Comparison of ENCODE assay signal across 15 mouse cellular contexts in the genomic region with DNA sequence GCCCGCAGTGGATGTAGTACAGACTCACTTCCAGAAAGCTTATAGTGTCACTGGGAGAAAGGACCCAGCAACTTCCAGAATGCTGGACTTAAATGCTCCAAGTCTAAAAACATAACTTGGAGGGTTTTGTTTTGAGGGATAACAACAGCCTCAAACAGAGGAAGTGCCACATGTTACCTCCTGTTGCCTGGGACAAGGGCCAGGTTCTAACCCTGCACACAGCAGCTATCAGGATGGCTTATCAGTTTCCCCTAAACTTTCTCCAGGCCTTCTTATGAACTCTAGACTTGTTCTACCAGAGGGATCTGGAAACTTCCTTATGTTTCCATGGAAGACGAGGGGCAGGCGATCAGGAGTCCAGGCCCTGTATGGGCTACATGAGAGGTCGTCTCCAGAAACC.
DNase-seq lines count a peak whose midpoint lies in the region; ATAC-seq and TF ChIP-seq lines count a peak whose summit lies in the region.
"Had no signal": no experiment of that assay in that cellular context is flagged by ENCODE, and none has a peak within 500 bp of the region (broad histone marks: within the 10 kb centered on the region; RNA-seq: fewer than 3 reads in every experiment).

No protein-coding gene starts in this region.

- peaks cover 28% of the 10 kb centered on the region for H3K79me2 ChIP-seq in liver, adult 2 months (ENCODE audit: control insufficient read depth, insufficient read depth, low read length)

- no peak for TF ChIP-seq POLR2A in liver, adult 2 months (IDR thresholded peaks at IDR 0.05; ENCODE audit: extremely low read depth, insufficient read depth, low read length)
- no peak for TF ChIP-seq POLR2A in cortical plate, adult 2 months (IDR thresholded peaks at IDR 0.05; ENCODE audit: extremely low read depth, insufficient read depth, low read length)

- H3K9me3 ChIP-seq in forebrain, embryonic 10.5 days: peaks cover 8% of the 10 kb centered on the region; the same call in 1 of the 2 replicates
- H3K9me3 ChIP-seq in forebrain, embryonic 12.5 days: 0 out of 2 replicates have a peak, but pooled peaks cover 5% of the 10 kb centered on the region
- no peaks in the 10 kb centered on the region for H3K9me3 ChIP-seq in heart, embryonic 15.5 days (replicated peaks)
- no peaks in the 10 kb centered on the region for H3K9me3 ChIP-seq in liver, embryonic 12.5 days (replicated peaks)
- H3K9me3 ChIP-seq: embryonic facial prominence, embryonic 15.5 days; neural tube, embryonic 13.5 days; stomach, embryonic 15.5 days had no signal

- no peak for TF ChIP-seq CTCF in liver, adult 2 months (IDR thresholded peaks at IDR 0.05; ENCODE audit: low read depth, low read length)
- no peak for TF ChIP-seq CTCF in cortical plate, adult 2 months (IDR thresholded peaks at IDR 0.05; ENCODE audit: extremely low read depth, insufficient read depth, low read length)

- peaks cover 50% of the 10 kb centered on the region for H3K4me1 ChIP-seq in forebrain, embryonic 10.5 days
- peaks cover 42% of the 10 kb centered on the region for H3K4me1 ChIP-seq in forebrain, embryonic 12.5 days
- peaks cover 38% of the 10 kb centered on the region for H3K4me1 ChIP-seq in heart, embryonic 15.5 days (replicated peaks)
- peaks cover 47% of the 10 kb centered on the region for H3K4me1 ChIP-seq in liver, adult 2 months (ENCODE audit: control insufficient read depth, insufficient read depth, low read length)
- H3K4me1 ChIP-seq in liver, embryonic 12.5 days: peaks cover 46% of the 10 kb centered on the region
- peaks cover 36% of the 10 kb centered on the region for H3K4me1 ChIP-seq in cortical plate, adult 2 months (ENCODE audit: control insufficient read depth, insufficient read depth, low read length)

- 95% methylated on average over 4 of the region's 4 CpGs for WGBS in forebrain, embryonic 10.5 days
- 94% methylated on average over 4 of the region's 4 CpGs for WGBS in forebrain, embryonic 12.5 days
- 69% methylated on average over 4 of the region's 4 CpGs for WGBS in heart, embryonic 15.5 days
- 73% methylated on average over 4 of the region's 4 CpGs for WGBS in liver, adult 2 months
- 81% methylated on average over 4 of the region's 4 CpGs for WGBS in liver, embryonic 12.5 days (ENCODE audit: insufficient replicate concordance)

- H3K27ac ChIP-seq in forebrain, embryonic 10.5 days: 0 out of 2 replicates have a peak overlapping the region, but pooled peaks have one; percentile 25
- no peak overlapping the region for H3K27ac ChIP-seq in forebrain, embryonic 12.5 days
- peak overlapping the region; percentile 55 for H3K27ac ChIP-seq in heart, embryonic 15.5 days
- peak overlapping the region; percentile 27 for H3K27ac ChIP-seq in liver, adult 2 months (replicated peaks; ENCODE audit: insufficient read depth, low read depth, low read length)
- no peak overlapping the region for H3K27ac ChIP-seq in liver, embryonic 12.5 days
- H3K27ac ChIP-seq in cortical plate, adult 2 months (ENCODE audit: insufficient read depth, low read length): peak overlapping the region; percentile 78
- H3K27ac ChIP-seq: embryonic facial prominence, embryonic 15.5 days; neural tube, embryonic 13.5 days had no signal

- peaks cover 10% of the 10 kb centered on the region for H3K36me3 ChIP-seq in forebrain, embryonic 10.5 days (replicated peaks)
- peaks cover 6% of the 10 kb centered on the region; the same call in 1 of the 2 replicates for H3K36me3 ChIP-seq in forebrain, embryonic 12.5 days (replicated peaks)
- no peaks in the 10 kb centered on the region for H3K36me3 ChIP-seq in heart, embryonic 15.5 days
- no peaks in the 10 kb centered on the region for H3K36me3 ChIP-seq in liver, adult 2 months (ENCODE audit: control insufficient read depth, insufficient read depth, low read length)
- 0 out of 2 replicates have a peak, but pooled peaks cover 5% of the 10 kb centered on the region for H3K36me3 ChIP-seq in liver, embryonic 12.5 days
- H3K36me3 ChIP-seq: embryonic facial prominence, embryonic 15.5 days; stomach, embryonic 15.5 days had no signal

- ATAC-seq in forebrain, embryonic 12.5 days (ENCODE audit: low FRiP score): no peak
- no peak for ATAC-seq in heart, embryonic 15.5 days (replicated peaks; ENCODE audit: insufficient number of reproducible peaks, insufficient read depth, low FRiP score, low read depth)
- no peak for ATAC-seq in liver, embryonic 12.5 days

- no peak overlapping the region for H3K9ac ChIP-seq in forebrain, embryonic 12.5 days
- H3K9ac ChIP-seq in heart, embryonic 15.5 days: no peak overlapping the region
- H3K9ac ChIP-seq in liver, adult 2 months (ENCODE audit: low read depth, low read length): no peak overlapping the region; the same call in 1 of the 2 replicates
- H3K9ac ChIP-seq in liver, embryonic 12.5 days: no peak overlapping the region
- H3K9ac ChIP-seq: embryonic facial prominence, embryonic 15.5 days; forebrain, postnatal 0 days; neural tube, embryonic 13.5 days; stomach, embryonic 15.5 days had no signal

- no peak for DNase-seq in forebrain, embryonic 10.5 days (ENCODE audit: extremely low spot score, low spot score)
- DNase-seq in heart, postnatal 14 days: no peak
- no peak for DNase-seq in liver, adult 2 months (ENCODE audit: extremely low read depth, low read depth, low spot score)
- no peak for DNase-seq in right cerebral cortex, postnatal 36 days (ENCODE audit: low spot score in 2 of 2)
- DNase-seq: cerebellum, adult 18-20 months; lung, adult 2 months; thymus, postnatal 14 days had no signal

- no peak overlapping the region for H3K4me3 ChIP-seq in forebrain, embryonic 10.5 days
- H3K4me3 ChIP-seq in forebrain, embryonic 12.5 days (replicated peaks): no peak overlapping the region
- no peak overlapping the region for H3K4me3 ChIP-seq in heart, embryonic 15.5 days
- H3K4me3 ChIP-seq in liver, adult 2 months (ENCODE audit: insufficient read depth, low read depth, low read length): no peak overlapping the region
- H3K4me3 ChIP-seq in liver, embryonic 12.5 days: no peak overlapping the region
- no peak overlapping the region for H3K4me3 ChIP-seq in cortical plate, adult 2 months (ENCODE audit: insufficient read depth, low read length)
- H3K4me3 ChIP-seq: embryonic facial prominence, embryonic 15.5 days; neural tube, embryonic 13.5 days; stomach, embryonic 15.5 days had no signal

- no peak overlapping the region for H3K4me2 ChIP-seq in forebrain, embryonic 12.5 days
- H3K4me2 ChIP-seq in heart, embryonic 15.5 days: no peak overlapping the region
- H3K4me2 ChIP-seq in liver, embryonic 12.5 days: no peak overlapping the region
- H3K4me2 ChIP-seq: embryonic facial prominence, embryonic 15.5 days; neural tube, embryonic 13.5 days; stomach, embryonic 15.5 days had no signal

- intact Hi-C loops in heart, postnatal 14 days (cut with DNase I): loop anchor here (5.0 kb wide), 1 partner anchor 50 kb away; no protein-coding TSS in a partner anchor

- H3K27me3 ChIP-seq in forebrain, embryonic 10.5 days (ENCODE audit: poor library complexity, severe bottlenecking): no peaks in the 10 kb centered on the region
- H3K27me3 ChIP-seq in forebrain, embryonic 12.5 days: no peaks in the 10 kb centered on the region
- H3K27me3 ChIP-seq in heart, embryonic 15.5 days: no peaks in the 10 kb centered on the region
- H3K27me3 ChIP-seq in liver, adult 2 months (ENCODE audit: control insufficient read depth, insufficient read depth, low read length): no peaks in the 10 kb centered on the region
- H3K27me3 ChIP-seq in liver, embryonic 12.5 days (replicated peaks): no peaks in the 10 kb centered on the region
- H3K27me3 ChIP-seq: embryonic facial prominence, embryonic 15.5 days; neural tube, embryonic 13.5 days; stomach, embryonic 15.5 days had no signal

Comparison
In these comparisons a context has a peak if more than half of its experiments do, and no peak if none do; other contexts are left out.
1. H3K27ac ChIP-seq: peak in forebrain, embryonic 10.5 days (single experiment), heart, embryonic 15.5 days (single experiment), liver, adult 2 months (single experiment) and cortical plate, adult 2 months (single experiment); none in forebrain, embryonic 12.5 days (single experiment) and liver, embryonic 12.5 days (single experiment).